Mouse (Mus musculus) c-Kit-positive CD71-negative TER-119-negative erythroid progenitor cells, embryonic 14.5 days (primary cell): ENCODE data around the gene Sox5.

ENCODE experiments used
- DNase-seq: peaks from one replicate; pipeline ENCODE4 v3.0.0-alpha.2; 2013; ENCODE audit warnings: low read depth

The Sox5 gene

GRCm38 (mm10) chr6:144711841-144712240 is 69.9 kb downstream of the Sox5 start:
- no peak for DNase-seq

- DNase-seq: no peak
These were observed 71.0 kb downstream of the Sox5 start for GRCm38 (mm10) chr6:144710816-144711215.

GRCm38 (mm10) chr6:144709614-144710180 is 72.1 kb downstream of the Sox5 start:
- DNase-seq: no peak

GRCm38 (mm10) chr6:144708410-144708809 is 73.4 kb downstream of the Sox5 start:
- DNase-seq: no peak

GRCm38 (mm10) chr6:144707976-144708375 is 73.8 kb downstream of the Sox5 start:
- DNase-seq: no peak

- peak; percentile 24 for DNase-seq
These were observed 76.8 kb downstream of the Sox5 start for GRCm38 (mm10) chr6:144704962-144705361.

GRCm38 (mm10) chr6:144695660-144696059 is 86.1 kb downstream of the Sox5 start:
- no peak for DNase-seq

GRCm38 (mm10) chr6:144693211-144693899 is 88.4 kb downstream of the Sox5 start:
- no peak for DNase-seq

GRCm38 (mm10) chr6:144691298-144692041 is 90.3 kb downstream of the Sox5 start:
- DNase-seq: no peak

GRCm38 (mm10) chr6:144689076-144689475 is 92.7 kb downstream of the Sox5 start:
- no peak for DNase-seq

GRCm38 (mm10) chr6:144687681-144688080 is 94.1 kb downstream of the Sox5 start:
- DNase-seq: no peak

- no peak for DNase-seq
These were observed 100.6 kb downstream of the Sox5 start for GRCm38 (mm10) chr6:144681045-144681789.

GRCm38 (mm10) chr6:144677491-144678133 is 104.2 kb downstream of the Sox5 start:
- DNase-seq: no peak

- no peak for DNase-seq
These were observed 106.7 kb downstream of the Sox5 start for GRCm38 (mm10) chr6:144675111-144675510.

- no peak for DNase-seq
These were observed 107.9 kb downstream of the Sox5 start for GRCm38 (mm10) chr6:144673906-144674305.

- DNase-seq: peak; percentile 30
These were observed 111.2 kb downstream of the Sox5 start for GRCm38 (mm10) chr6:144670433-144671167.

GRCm38 (mm10) chr6:144666617-144667016 is 115.2 kb downstream of the Sox5 start:
- DNase-seq: no peak

GRCm38 (mm10) chr6:144664765-144665164 is 117.0 kb downstream of the Sox5 start:
- no peak for DNase-seq

GRCm38 (mm10) chr6:144663516-144664074 is 118.2 kb downstream of the Sox5 start:
- no peak for DNase-seq

- no peak for DNase-seq
These were observed 122.4 kb downstream of the Sox5 start for GRCm38 (mm10) chr6:144659115-144660108.
